Mouse (Mus musculus): ENCODE measurements around the gene Lefty2. TPM values are rescaled to one million over a fixed set of nuclear protein-coding genes. Genes with fewer than 3 reads are reported as not detected.

Gene Lefty2
- total and polyA plus RNA-seq, 3 experiments = not detected

- no peak overlapping the region for H3K4me3 ChIP-seq (ENCODE audit: control insufficient read depth in 1 of 2, insufficient read depth in 1 of 2, low read depth in 2 of 2, low read length in 2 of 2)
- no peaks in the 10 kb centered on the region for H3K79me2 ChIP-seq (ENCODE audit: control insufficient read depth, insufficient read depth, low read length, poor library complexity)
- no peaks in the 10 kb centered on the region for H3K9me3 ChIP-seq (replicated peaks; ENCODE audit: insufficient read depth, low read length)
- DNase-seq (ENCODE audit: low read depth, low spot score) = peak; percentile 77
- no peaks in the 10 kb centered on the region for H3K4me1 ChIP-seq (ENCODE audit: control insufficient read depth in 1 of 2, insufficient read depth in 2 of 2, low read length in 2 of 2)
- TF ChIP-seq CTCF (IDR thresholded peaks at IDR 0.05 in 2 of 3, conservative IDR thresholded peaks at IDR 0.05 in 1 of 3; ENCODE audit: control insufficient read depth in 1 of 3, insufficient read depth in 1 of 3, low read depth in 2 of 3, low read length in 3 of 3, poor library complexity in 1 of 3, severe bottlenecking in 1 of 3) (peak; percentile 38 to 81 (median 75); a peak in 5 of 6 replicates), KAT2A (conservative IDR thresholded peaks at IDR 0.05; ENCODE audit: low read depth, low read length) (no peak), CHD1 (IDR thresholded peaks at IDR 0.05; ENCODE audit: low read depth, low read length) (no peak), TBP (IDR thresholded peaks at IDR 0.05; ENCODE audit: low read depth, low read length) (0 out of 2 replicates have a peak, but pooled peaks have one; percentile 25), RAD21 (IDR thresholded peaks at IDR 0.05; ENCODE audit: low read depth, low read length) (peak; percentile 31), ETS1 (IDR thresholded peaks at IDR 0.05; ENCODE audit: low read depth, low read length) (no peak), JUND (IDR thresholded peaks at IDR 0.05; ENCODE audit: low read depth, low read length) (no peak), SIN3A (IDR thresholded peaks at IDR 0.05; ENCODE audit: low read length) (no peak), E2F4 (IDR thresholded peaks at IDR 0.05; ENCODE audit: borderline replicate concordance, low read depth, low read length) (no peak), HCFC1 (IDR thresholded peaks at IDR 0.05; ENCODE audit: low read depth, low read length) (no peak), GABPA (IDR thresholded peaks at IDR 0.05; ENCODE audit: low read depth, low read length) (no peak), MAFK (IDR thresholded peaks at IDR 0.05; ENCODE audit: borderline replicate concordance, low read depth, low read length) (no peak), USF1 (IDR thresholded peaks at IDR 0.05; ENCODE audit: low read depth, low read length) (no peak), POLR2AphosphoS2 (IDR thresholded peaks at IDR 0.05; ENCODE audit: low read length) (no peak), BHLHE40 (IDR thresholded peaks at IDR 0.05; ENCODE audit: borderline replicate concordance, low read depth, low read length) (no peak), EP300 (IDR thresholded peaks at IDR 0.05; ENCODE audit: low read depth in 1 of 2, low read length in 2 of 2) (no peak), MYC (IDR thresholded peaks at IDR 0.05; ENCODE audit: low read depth, low read length) (no peak), MXI1 (IDR thresholded peaks at IDR 0.05; ENCODE audit: low read depth, low read length) (no peak), ZKSCAN1 (IDR thresholded peaks at IDR 0.05; ENCODE audit: low read depth, low read length) (no peak), CHD2 (IDR thresholded peaks at IDR 0.05; ENCODE audit: low read length) (no peak), GATA1 (IDR thresholded peaks at IDR 0.05; ENCODE audit: low read depth, low read length) (no peak), ZMIZ1 (IDR thresholded peaks at IDR 0.05; ENCODE audit: low read depth, low read length) (no peak), NELFE (IDR thresholded peaks at IDR 0.05; ENCODE audit: low read depth, low read length) (no peak), POLR2A (IDR thresholded peaks at IDR 0.05; ENCODE audit: control insufficient read depth in 1 of 2, insufficient read depth in 1 of 2, low read depth in 1 of 2, low read length in 2 of 2, poor library complexity in 1 of 2) (no peak), MAX (IDR thresholded peaks at IDR 0.05; ENCODE audit: low read length) (no peak), NRF1 (IDR thresholded peaks at IDR 0.05; ENCODE audit: insufficient read depth, low read depth, low read length, poor library complexity, severe bottlenecking) (no peak), SMC3 (IDR thresholded peaks at IDR 0.05; ENCODE audit: low read depth, low read length) (peak; percentile 48), RCOR1 (IDR thresholded peaks at IDR 0.05; ENCODE audit: low read depth, low read length) (no peak), ELF1 (IDR thresholded peaks at IDR 0.05; ENCODE audit: low read depth, low read length) (no peak), POLR2AphosphoS5 (IDR thresholded peaks at IDR 0.05; ENCODE audit: borderline replicate concordance, low read depth, low read length) (no peak), UBTF (IDR thresholded peaks at IDR 0.05; ENCODE audit: borderline replicate concordance, insufficient read depth, low read depth, low read length) (no peak), TAL1 (IDR thresholded peaks at IDR 0.05; ENCODE audit: low read length) (no peak)
- no peak overlapping the region for H3K9ac ChIP-seq (ENCODE audit: control insufficient read depth, low read depth, low read length, poor library complexity, severe bottlenecking)
- no peaks in the 10 kb centered on the region for H3K27me3 ChIP-seq (ENCODE audit: control insufficient read depth in 1 of 2, insufficient read depth in 2 of 2, low read length in 2 of 2)
- H3K36me3 ChIP-seq (ENCODE audit: control insufficient read depth in 1 of 2, insufficient read depth in 2 of 2, low read length in 2 of 2) = peaks cover 0 to 31% of the 10 kb centered on the region in 2 experiments
- no peak overlapping the region for H3K27ac ChIP-seq (ENCODE audit: control insufficient read depth, low read depth, low read length)
Observed at GRCm38 (mm10) chr1:180863606-180864005, 29.3 kb upstream of the Lefty2 start.

All from MEL (cell line).